Mouse (Mus musculus): ENCODE results near the gene Fkbp2.
"Not testable (repeated sequence)": the region's sequence is repeated elsewhere in the genome, so short reads cannot be mapped to it uniquely, and the experiment has no call there.

GRCm38 (mm10) chr19:6991166-6991565 is 10.9 kb upstream of the Fkbp2 start:
- not testable (repeated sequence) for TF ChIP-seq POLR2A (IDR thresholded peaks at IDR 0.05; ENCODE audit: control insufficient read depth, extremely low read depth, insufficient read depth, low read length, poor library complexity); CTCF (IDR thresholded peaks at IDR 0.05; ENCODE audit: borderline replicate concordance, control insufficient read depth, extremely low read depth, insufficient read depth, low read length, poor library complexity)
